Mouse (Mus musculus) heart, postnatal 0 days (tissue): ENCODE results near the gene 2410131K14Rik. TPM values are rescaled to one million over a fixed set of nuclear protein-coding genes. Genes with fewer than 3 reads are reported as not detected.
A peak's percentile ranks its signal among the peaks of the same experiment; 100 is the strongest.

Source experiments
- ATAC-seq: fragments of 200-750 bp; cut with Nextera tagmentation; 2 replicates; pipeline ENCODE4 v1.8.0; 2017; ENCODE audit warnings: low read depth, moderate number of reproducible peaks, moderate library complexity; ENCODE audit not compliant: insufficient read depth
- DNase-seq: peaks from one replicate; pipeline ENCODE4 v3.0.0-alpha.2; 2016; ENCODE audit warnings: low spot score
- H3K27ac ChIP-seq: fragments of 300-500 bp; sonication (generic); 2 replicates; pipeline ENCODE4 v1.5.1; 2014; ENCODE audit warnings: low read depth, mild to moderate bottlenecking
- H3K27me3 ChIP-seq: fragments of 300-500 bp; sonication (generic); 2 replicates; pipeline ENCODE4 v1.6.1; 2014; ENCODE audit warnings: low read length, mixed read lengths; ENCODE audit not compliant: control insufficient read depth, insufficient read depth
- H3K36me3 ChIP-seq: fragments of 300-500 bp; sonication (generic); replicated peaks from 2 replicates; pipeline ENCODE4 v1.6.1; 2014; ENCODE audit warnings: low read length, mixed read lengths; ENCODE audit not compliant: control insufficient read depth, insufficient read depth
- H3K4me1 ChIP-seq: fragments of 300-500 bp; sonication (generic); 2 replicates; pipeline ENCODE4 v1.6.1; 2014; ENCODE audit warnings: antibody characterized with exemption; ENCODE audit not compliant: control insufficient read depth, insufficient read depth
- H3K4me2 ChIP-seq: fragments of 300-500 bp; sonication (generic); 2 replicates; pipeline ENCODE4 v1.6.1; 2014; ENCODE audit warnings: low read depth, mild to moderate bottlenecking, low read length, moderate library complexity
- H3K4me3 ChIP-seq: fragments of 300-500 bp; sonication (generic); 2 replicates; pipeline ENCODE4 v1.5.1; 2014; ENCODE audit warnings: low read depth, low read length
- H3K9ac ChIP-seq: fragments of 300-500 bp; sonication (generic); replicated peaks from 2 replicates; pipeline ENCODE4 v1.6.1; 2014; ENCODE audit warnings: low read depth, low read length, mixed read lengths
- H3K9me3 ChIP-seq: fragments of 300-500 bp; sonication (generic); replicated peaks from 2 replicates; pipeline ENCODE4 v1.6.1; 2016; ENCODE audit warnings: low read length; ENCODE audit not compliant: control insufficient read depth
- CTCF ChIP-seq: IDR thresholded peaks from 2 replicates; pipeline ENCODE4 v1.5.1; 2016; ENCODE audit warnings: antibody characterized with exemption, control low read depth, low read depth
- EP300 ChIP-seq: IDR thresholded peaks from 2 replicates; pipeline ENCODE4 v1.6.1; 2016; ENCODE audit warnings: antibody characterized with exemption, low read depth
- WGBS: fragments of 180-500 bp; shearing (Covaris S2); extraction: QIAGEN DNeasy Blood & Tissue Kit; methylation state at CpG from one replicate; pipeline ENCODE4 v1.1.7; 2014; 5-methylcytosine and 5-hydroxymethylcytosine counted together
- polyA plus RNA-seq: library from polyadenylated mRNA; unstranded; fragments of >200 nt; fragmentation: Nextera tagmentation; extraction: Ambion mirVana; gene quantifications from 2 replicates; pipeline ENCODE4 v1.2.1, GENCODE M21; 2015
- total RNA-seq: library from RNA; depleted of rRNA; stranded (reverse); fragments of >200 nt; gene quantifications from 2 replicates; pipeline ENCODE4 v1.2.3, GENCODE M21; 2014; ENCODE audit warnings: low replicate concordance

Gene 2410131K14Rik
- total and polyA plus RNA-seq, 2 experiments from 2014 or later = 4.1 to 5.9 TPM

- Histone ChIP-seq H3K4me1 (peaks cover 12% of the 10 kb centered on the region; the same call in 1 of the 2 replicates), H3K4me3 (no peak overlapping the region), H3K4me2 (0 out of 2 replicates have a peak overlapping the region, but pooled peaks have one; percentile 8), H3K27me3 (0 out of 2 replicates have a peak, but pooled peaks cover 4% of the 10 kb centered on the region), H3K9me3 (no peaks in the 10 kb centered on the region), H3K27ac (no peak overlapping the region), H3K36me3 (no peaks in the 10 kb centered on the region), H3K9ac (no peak overlapping the region)
- ATAC-seq = no peak
- no peak for TF ChIP-seq EP300
- TF ChIP-seq CTCF = no peak
- WGBS = 23% methylated on average over 12 of the region's 12 CpGs
- no peak for DNase-seq
These were observed 52.3 kb downstream of the 2410131K14Rik start for GRCm38 (mm10) chr5:118297338-118297746.

GRCm38 (mm10) chr5:118299720-118300400 is 54.8 kb downstream of the 2410131K14Rik start:
- no peaks in the 10 kb centered on the region for H3K9me3 ChIP-seq
- H3K4me2 ChIP-seq = no peak overlapping the region
- WGBS = 67% methylated on average over 11 of the region's 11 CpGs
- 0 out of 2 replicates have a peak, but pooled peaks cover 5% of the 10 kb centered on the region for H3K4me1 ChIP-seq
- H3K27me3 ChIP-seq = 0 out of 2 replicates have a peak, but pooled peaks cover 4% of the 10 kb centered on the region
- DNase-seq = no peak
- H3K36me3 ChIP-seq = no peaks in the 10 kb centered on the region
- H3K9ac ChIP-seq = no peak overlapping the region
- TF ChIP-seq CTCF (no peak), EP300 (no peak)
- no peak for ATAC-seq
- H3K4me3 ChIP-seq = no peak overlapping the region
- H3K27ac ChIP-seq = no peak overlapping the region

DNA sequence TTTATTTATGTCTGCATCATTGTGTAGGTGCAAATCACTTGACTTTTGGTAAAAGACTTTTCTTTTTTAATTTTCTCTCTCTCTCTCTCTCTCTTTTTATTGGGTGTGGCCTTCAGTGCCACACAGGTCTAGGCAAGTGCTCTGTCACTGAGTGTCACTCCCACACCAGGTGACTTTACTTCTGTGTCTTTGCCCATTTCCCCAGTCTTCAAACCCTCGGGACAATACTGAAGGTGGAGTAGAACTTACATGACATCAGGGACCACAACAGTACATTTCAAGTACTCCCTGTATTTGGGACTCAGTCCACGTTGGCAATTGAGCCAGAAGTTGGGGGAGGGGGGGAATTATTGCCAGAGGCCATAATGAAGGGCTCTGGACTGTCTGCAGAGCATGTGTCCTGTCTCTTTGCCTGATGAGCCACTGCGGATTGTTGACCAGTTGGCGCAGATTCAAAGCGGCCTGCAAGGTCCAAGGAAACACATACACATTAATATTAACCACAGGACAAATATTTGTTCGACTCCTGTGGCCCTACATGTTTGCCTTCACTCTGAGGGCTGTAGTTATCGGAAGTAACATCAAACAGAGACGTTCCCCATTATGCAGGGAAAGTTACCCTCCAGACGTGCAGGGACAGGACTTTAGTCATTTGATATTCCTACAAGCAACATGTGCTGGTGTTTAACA is 57.6 kb downstream of the 2410131K14Rik start:
- no peak overlapping the region for H3K4me3 ChIP-seq
- DNase-seq (no peak), ATAC-seq (no peak)
- 76% methylated on average over 9 of the region's 9 CpGs for WGBS
- H3K9me3 ChIP-seq = no peaks in the 10 kb centered on the region
- H3K27ac ChIP-seq = no peak overlapping the region
- H3K4me2 ChIP-seq = no peak overlapping the region
- no peaks in the 10 kb centered on the region for H3K36me3 ChIP-seq
- no peak for TF ChIP-seq CTCF
- TF ChIP-seq EP300 = no peak
- H3K27me3 ChIP-seq = 0 out of 2 replicates have a peak, but pooled peaks cover 4% of the 10 kb centered on the region
- H3K4me1 ChIP-seq = 0 out of 2 replicates have a peak, but pooled peaks cover under 1% of the 10 kb centered on the region
- H3K9ac ChIP-seq = no peak overlapping the region

GRCm38 (mm10) chr5:118304970-118305618 is 60.1 kb downstream of the 2410131K14Rik start:
- H3K4me3 ChIP-seq = no peak overlapping the region
- H3K9me3 ChIP-seq = no peaks in the 10 kb centered on the region
- H3K27ac ChIP-seq = no peak overlapping the region
- H3K4me2 ChIP-seq = no peak overlapping the region
- WGBS = 68% methylated on average over 19 of the region's 19 CpGs
- H3K36me3 ChIP-seq = no peaks in the 10 kb centered on the region
- no peaks in the 10 kb centered on the region for H3K4me1 ChIP-seq
- no peaks in the 10 kb centered on the region for H3K27me3 ChIP-seq
- TF ChIP-seq CTCF = no peak
- TF ChIP-seq EP300 = no peak
- no peak overlapping the region for H3K9ac ChIP-seq
- ATAC-seq (no peak), DNase-seq (no peak)

DNA sequence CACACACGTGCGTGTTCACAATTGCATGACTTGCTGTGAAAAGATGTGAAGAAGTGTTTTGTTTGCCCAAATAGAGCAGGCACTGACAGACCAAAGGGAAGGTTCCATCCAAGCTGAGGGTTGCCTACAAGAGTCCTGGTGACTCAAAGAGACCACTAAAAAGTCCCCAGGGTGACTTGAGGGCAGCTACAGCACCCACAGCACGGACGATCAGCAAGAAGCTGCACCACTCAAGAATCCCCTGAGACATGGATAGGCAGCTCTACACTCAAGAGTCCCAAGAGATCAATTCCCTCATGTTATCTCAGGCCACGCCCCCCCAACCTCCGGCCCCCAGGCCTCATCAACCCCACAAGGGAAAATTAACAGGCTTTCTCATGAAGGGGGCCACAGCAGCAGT is 65.4 kb downstream of the 2410131K14Rik start:
- no peaks in the 10 kb centered on the region for H3K9me3 ChIP-seq
- no peak overlapping the region for H3K4me3 ChIP-seq
- H3K36me3 ChIP-seq = no peaks in the 10 kb centered on the region
- H3K9ac ChIP-seq = no peak overlapping the region
- no peak overlapping the region for H3K27ac ChIP-seq
- H3K4me2 ChIP-seq = no peak overlapping the region
- ATAC-seq (no peak), DNase-seq (no peak)
- H3K27me3 ChIP-seq = no peaks in the 10 kb centered on the region
- TF ChIP-seq CTCF (no peak), EP300 (no peak)
- WGBS = 61% methylated on average over 6 of the region's 6 CpGs
- H3K4me1 ChIP-seq = no peaks in the 10 kb centered on the region
